Mouse (Mus musculus) neural tube, embryonic 12.5 days (tissue): ENCODE results near the gene Sf1. TPM values are rescaled to one million over a fixed set of nuclear protein-coding genes. Genes with fewer than 3 reads are reported as not detected.

Source experiments
- ATAC-seq: fragments of 200-750 bp; cut with Nextera tagmentation; 2 replicates; pipeline ENCODE4 v1.8.0; 2017; ENCODE audit warnings: low read depth, mild to moderate bottlenecking, moderate TSS enrichment, moderate library complexity; ENCODE audit not compliant: low FRiP score
- H3K27ac ChIP-seq: fragments of 300-500 bp; sonication (generic); 2 replicates; pipeline ENCODE4 v1.5.1; 2016
- H3K27me3 ChIP-seq: fragments of 300-500 bp; sonication (generic); replicated peaks from 2 replicates; pipeline ENCODE4 v1.6.1; 2016; ENCODE audit warnings: mild to moderate bottlenecking
- H3K36me3 ChIP-seq: fragments of 300-500 bp; sonication (generic); 2 replicates; pipeline ENCODE4 v1.6.1; 2016; ENCODE audit warnings: mild to moderate bottlenecking
- H3K4me1 ChIP-seq: fragments of 300-500 bp; sonication (generic); 2 replicates; pipeline ENCODE4 v1.6.1; 2016
- H3K4me2 ChIP-seq: fragments of 300-500 bp; sonication (generic); replicated peaks from 2 replicates; pipeline ENCODE4 v1.6.1; 2016; ENCODE audit warnings: mild to moderate bottlenecking
- H3K4me3 ChIP-seq: fragments of 300-500 bp; sonication (generic); 2 replicates; pipeline ENCODE4 v1.5.1; 2016
- H3K9ac ChIP-seq: fragments of 300-500 bp; sonication (generic); 2 replicates; pipeline ENCODE4 v1.6.1; 2016; ENCODE audit warnings: mild to moderate bottlenecking
- H3K9me3 ChIP-seq: fragments of 300-500 bp; sonication (generic); 2 replicates; pipeline ENCODE4 v1.6.1; 2016; ENCODE audit warnings: mild to moderate bottlenecking
- WGBS: fragments of 180-500 bp; shearing (Covaris S2); methylation state at CpG from one replicate; pipeline ENCODE4 v1.1.7; 2016; 5-methylcytosine and 5-hydroxymethylcytosine counted together
- polyA plus RNA-seq: library from polyadenylated mRNA; unstranded; fragments of >200 nt; fragmentation: Nextera tagmentation; extraction: Ambion mirVana; gene quantifications from 2 replicates; pipeline ENCODE4 v1.2.1, GENCODE M21; 2016

Sf1 gene
- polyA plus RNA-seq, 1 experiment from 2014 or later: 171 TPM

DNA sequence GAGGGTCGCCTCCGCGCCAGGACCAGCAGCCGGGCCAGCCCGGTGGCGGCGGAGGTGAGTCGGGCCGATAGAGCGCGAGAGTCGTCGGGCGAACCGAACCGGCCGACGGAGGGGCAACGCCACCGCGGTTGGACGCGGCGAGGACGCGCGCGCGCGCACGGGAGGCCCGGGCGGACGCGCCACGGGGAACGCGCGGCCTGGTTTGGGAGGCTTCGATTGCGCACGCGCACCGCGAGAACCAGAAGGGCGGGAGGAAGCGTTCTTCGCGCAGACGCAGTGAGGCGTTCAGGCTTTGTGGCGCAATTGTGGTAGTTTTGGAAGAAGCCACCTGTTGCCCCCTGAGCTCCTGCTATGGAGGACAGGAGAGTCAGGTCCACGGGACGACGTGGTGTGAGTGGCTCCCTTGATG lies 831 bp downstream of the Sf1 start:
- no peaks in the 10 kb centered on the region for H3K27me3 ChIP-seq
- peak overlapping the region; percentile 83 for H3K4me2 ChIP-seq
- peak overlapping the region; percentile 100 for H3K4me3 ChIP-seq
- no peak for ATAC-seq
- H3K27ac ChIP-seq: peak overlapping the region; percentile 97
- peaks cover 39% of the 10 kb centered on the region for H3K36me3 ChIP-seq
- peaks cover 16% of the 10 kb centered on the region for H3K4me1 ChIP-seq
- H3K9ac ChIP-seq: peak overlapping the region; percentile 99
- under 1% methylated on average over 55 of the region's 55 CpGs for WGBS
- H3K9me3 ChIP-seq: no peaks in the 10 kb centered on the region

DNA sequence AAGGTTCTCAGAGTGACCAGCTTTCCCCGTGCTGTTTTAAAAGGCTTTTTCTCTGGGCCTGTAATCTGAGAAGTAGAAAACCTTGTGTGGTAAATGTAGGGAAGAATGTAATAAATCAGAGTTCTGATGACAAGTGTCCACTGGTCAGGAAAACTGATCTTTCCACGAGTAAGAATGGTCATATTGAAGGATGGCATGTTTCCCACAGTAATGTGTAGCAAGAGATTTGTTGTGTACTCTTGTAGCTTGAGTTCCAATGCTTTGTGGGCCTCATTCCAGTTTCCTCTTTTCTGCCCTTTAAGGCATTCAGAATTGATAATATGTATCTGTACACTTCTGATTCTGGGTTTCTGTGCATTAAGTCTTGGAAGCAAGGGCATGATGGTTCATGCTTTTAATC lies 1.4 kb downstream of the Sf1 start:
- Histone ChIP-seq H3K27me3 (no peaks in the 10 kb centered on the region), H3K4me1 (peaks cover 16% of the 10 kb centered on the region), H3K9ac (peak overlapping the region; percentile 99), H3K9me3 (no peaks in the 10 kb centered on the region), H3K4me3 (peak overlapping the region; percentile 100), H3K4me2 (peak overlapping the region; percentile 83), H3K27ac (no peak overlapping the region), H3K36me3 (peaks cover 43% of the 10 kb centered on the region)
- ATAC-seq: no peak
- WGBS: 4% methylated on average over 2 of the region's 2 CpGs

DNA sequence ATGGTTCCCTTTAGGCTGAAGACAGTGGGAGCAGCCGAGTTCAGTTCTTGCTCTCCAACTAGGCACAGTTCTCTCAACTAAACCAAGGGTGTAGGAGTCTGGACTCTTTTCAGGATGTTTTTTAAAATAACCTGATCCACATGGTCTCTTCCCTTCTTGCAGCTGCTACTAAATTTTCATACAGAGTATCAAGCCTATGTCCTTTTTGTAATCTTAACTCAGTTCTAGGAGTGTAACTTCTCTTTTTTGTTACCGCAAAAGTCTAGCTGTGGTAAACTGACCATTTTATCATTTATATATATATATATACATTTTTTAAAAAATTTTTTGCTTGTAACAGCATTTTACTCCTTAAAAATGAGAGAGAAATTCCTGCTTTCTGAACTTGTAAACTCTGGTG lies 6.7 kb downstream of the Sf1 start:
- H3K27ac ChIP-seq: no peak overlapping the region
- H3K4me1 ChIP-seq: peaks cover 11% of the 10 kb centered on the region
- H3K27me3 ChIP-seq: no peaks in the 10 kb centered on the region
- H3K36me3 ChIP-seq: peaks cover 94% of the 10 kb centered on the region
- WGBS: 93% methylated on average over 2 of the region's 2 CpGs
- H3K4me2 ChIP-seq: no peak overlapping the region
- no peak for ATAC-seq
- no peaks in the 10 kb centered on the region for H3K9me3 ChIP-seq
- no peak overlapping the region for H3K4me3 ChIP-seq
- no peak overlapping the region for H3K9ac ChIP-seq

DNA sequence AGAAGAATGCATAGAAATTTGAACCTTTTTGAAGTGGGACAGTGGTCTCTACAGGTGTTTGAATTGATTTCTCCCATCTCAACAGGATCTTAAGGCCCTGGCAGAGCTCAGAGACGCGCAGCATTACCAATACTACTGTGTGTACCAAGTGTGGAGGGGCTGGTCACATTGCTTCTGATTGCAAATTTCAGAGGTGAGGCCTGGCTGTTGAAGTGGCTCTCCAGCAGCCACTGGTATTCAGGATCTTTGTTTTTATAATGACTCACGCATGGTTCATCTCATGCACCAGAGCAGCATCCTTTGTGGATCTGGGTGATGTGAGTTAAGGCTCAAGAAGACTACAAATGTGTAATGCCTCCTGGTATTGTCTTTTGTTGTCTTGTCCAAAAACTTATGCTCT lies 8.9 kb downstream of the Sf1 start:
- no peak for ATAC-seq

DNA sequence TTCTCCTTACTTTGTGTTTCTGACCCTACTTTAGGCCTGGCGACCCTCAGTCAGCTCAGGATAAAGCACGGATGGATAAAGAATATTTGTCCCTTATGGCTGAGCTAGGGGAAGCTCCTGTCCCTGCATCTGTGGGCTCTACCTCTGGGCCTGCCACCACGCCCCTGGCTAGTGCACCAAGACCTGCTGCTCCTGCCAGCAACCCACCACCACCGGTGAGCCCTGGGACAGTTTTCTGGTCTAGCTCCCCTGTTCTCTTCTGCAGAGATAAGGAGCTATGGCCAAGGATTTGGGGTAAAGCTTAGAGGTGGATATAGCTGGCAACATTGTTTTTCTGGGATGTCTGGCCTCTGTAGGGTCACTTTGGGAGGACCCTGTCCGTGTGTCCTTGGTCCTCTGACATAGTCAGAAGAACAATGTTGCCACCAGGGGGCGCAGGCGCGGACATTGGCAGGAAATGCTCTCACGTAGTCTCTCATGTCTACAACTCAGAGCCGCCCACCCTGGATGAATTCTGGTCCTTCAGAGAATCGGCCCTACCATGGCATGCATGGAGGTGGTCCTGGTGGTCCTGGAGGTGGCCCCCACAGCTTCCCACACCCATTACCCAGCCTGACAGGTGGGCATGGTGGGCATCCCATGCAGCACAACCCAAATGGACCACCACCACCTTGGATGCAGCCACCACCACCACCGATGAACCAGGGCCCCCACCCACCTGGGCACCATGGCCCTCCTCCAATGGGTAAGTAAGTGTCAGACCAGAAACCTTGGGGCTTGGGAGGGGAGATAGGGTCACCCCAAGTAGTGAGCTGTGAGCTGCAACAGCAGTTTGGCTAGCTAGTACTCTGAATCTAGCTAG lies 10.3 kb downstream of the Sf1 start:
- Histone ChIP-seq H3K36me3 (peaks cover 95% of the 10 kb centered on the region), H3K4me3 (no peak overlapping the region), H3K4me1 (peaks cover 10% of the 10 kb centered on the region; the same call in 1 of the 2 replicates), H3K27me3 (no peaks in the 10 kb centered on the region), H3K4me2 (no peak overlapping the region), H3K9ac (no peak overlapping the region), H3K27ac (no peak overlapping the region), H3K9me3 (no peaks in the 10 kb centered on the region)
- no peak for ATAC-seq
- WGBS: 71% methylated on average over 12 of the region's 12 CpGs

More for the DNA sequence above, 8.9 kb downstream of the Sf1 start:
- no peak overlapping the region for H3K9ac ChIP-seq
- no peak overlapping the region for H3K27ac ChIP-seq
- no peak overlapping the region for H3K4me3 ChIP-seq
- 0 out of 2 replicates have a peak, but pooled peaks cover 6% of the 10 kb centered on the region for H3K4me1 ChIP-seq
- peaks cover 96% of the 10 kb centered on the region for H3K36me3 ChIP-seq
- H3K9me3 ChIP-seq: no peaks in the 10 kb centered on the region
- WGBS: 95% methylated on average over 3 of the region's 3 CpGs
- H3K27me3 ChIP-seq: no peaks in the 10 kb centered on the region
- H3K4me2 ChIP-seq: no peak overlapping the region

DNA sequence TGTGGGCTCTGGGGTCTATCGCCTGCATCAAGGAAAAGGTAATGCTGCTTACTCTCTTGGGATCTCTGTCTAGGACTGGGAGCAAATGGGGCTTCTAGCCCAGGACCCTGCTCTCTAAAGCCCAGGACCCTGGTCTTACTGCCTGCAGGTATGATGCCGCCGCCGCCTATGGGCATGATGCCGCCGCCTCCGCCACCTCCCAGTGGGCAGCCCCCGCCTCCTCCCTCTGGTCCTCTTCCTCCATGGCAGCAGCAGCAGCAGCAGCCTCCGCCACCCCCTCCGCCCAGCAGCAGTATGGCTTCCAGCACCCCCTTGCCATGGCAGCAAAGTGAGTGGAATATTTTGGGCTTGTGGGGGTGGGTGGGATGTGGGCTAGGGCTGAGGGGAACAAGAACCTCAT lies 11.1 kb downstream of the Sf1 start:
- ATAC-seq: no peak
- WGBS: 96% methylated on average over 10 of the region's 10 CpGs
- no peak overlapping the region for H3K27ac ChIP-seq

DNA sequence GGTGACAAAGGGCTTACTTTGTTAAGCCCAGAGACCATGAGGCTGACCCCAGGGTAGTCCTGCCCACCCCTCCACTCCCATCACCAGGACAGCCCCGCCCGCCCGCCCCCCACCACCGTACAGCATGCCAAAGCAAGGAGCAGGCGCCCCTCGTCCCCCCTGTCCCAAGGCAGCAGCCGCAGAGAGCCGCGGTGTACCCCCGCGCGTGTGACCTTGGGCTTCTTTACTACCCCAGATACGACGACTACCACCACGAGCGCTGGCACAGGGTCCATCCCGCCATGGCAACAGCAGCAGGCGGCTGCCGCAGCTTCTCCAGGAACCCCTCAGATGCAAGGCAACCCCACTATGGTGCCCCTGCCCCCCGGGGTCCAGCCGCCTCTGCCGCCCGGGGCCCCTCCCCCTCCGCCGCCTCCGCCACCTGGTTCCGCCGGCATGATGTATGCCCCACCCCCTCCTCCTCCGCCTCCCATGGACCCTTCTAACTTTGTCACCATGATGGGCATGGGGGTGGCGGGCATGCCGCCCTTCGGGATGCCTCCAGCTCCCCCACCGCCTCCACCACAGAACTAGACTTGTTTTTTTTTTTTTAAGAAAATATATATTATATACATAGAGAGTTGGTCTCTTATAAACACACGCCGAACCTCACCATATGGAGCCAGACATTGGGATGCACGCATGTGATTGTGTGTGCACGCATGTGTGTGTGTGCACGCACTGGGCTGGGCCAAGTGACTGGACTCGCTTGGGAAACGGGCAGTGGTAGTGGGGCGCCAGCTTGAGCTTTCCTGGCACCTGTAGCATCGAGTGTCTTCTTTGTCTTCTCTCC lies 12.1 kb downstream of the Sf1 start:
- no peaks in the 10 kb centered on the region for H3K27me3 ChIP-seq
- H3K4me1 ChIP-seq: peaks cover 10% of the 10 kb centered on the region; the same call in 1 of the 2 replicates
- no peaks in the 10 kb centered on the region for H3K9me3 ChIP-seq
- H3K9ac ChIP-seq: no peak overlapping the region
- peak; percentile 22; the same call in 1 of the 2 replicates for ATAC-seq
- H3K27ac ChIP-seq: no peak overlapping the region
- H3K4me3 ChIP-seq: no peak overlapping the region
- no peak overlapping the region for H3K4me2 ChIP-seq
- peaks cover 81% of the 10 kb centered on the region for H3K36me3 ChIP-seq
- 90% methylated on average over 42 of the region's 42 CpGs for WGBS

More for the DNA sequence above, 11.1 kb downstream of the Sf1 start:
- Histone ChIP-seq H3K9me3 (no peaks in the 10 kb centered on the region), H3K4me2 (no peak overlapping the region), H3K36me3 (peaks cover 89% of the 10 kb centered on the region), H3K9ac (no peak overlapping the region), H3K4me3 (no peak overlapping the region), H3K27me3 (no peaks in the 10 kb centered on the region), H3K4me1 (peaks cover 10% of the 10 kb centered on the region; the same call in 1 of the 2 replicates)

DNA sequence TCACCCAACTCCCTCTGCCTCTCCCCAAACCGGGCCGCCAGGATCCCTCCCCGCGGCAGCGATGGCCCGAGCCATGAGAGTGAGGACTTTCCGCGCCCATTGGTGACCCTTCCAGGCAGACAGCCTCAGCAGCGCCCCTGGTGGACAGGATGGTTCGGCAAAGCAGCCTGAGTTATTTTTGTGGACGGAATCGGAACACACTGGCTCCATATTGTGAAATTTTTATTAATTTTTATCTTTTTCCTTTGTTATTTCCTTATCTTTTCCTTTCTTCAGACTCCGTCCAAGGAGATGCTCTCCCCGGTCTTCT lies 12.7 kb downstream of the Sf1 start:
- Histone ChIP-seq H3K27me3 (no peaks in the 10 kb centered on the region), H3K4me2 (no peak overlapping the region), H3K36me3 (peaks cover 75% of the 10 kb centered on the region), H3K4me1 (peaks cover 10% of the 10 kb centered on the region; the same call in 1 of the 2 replicates), H3K27ac (no peak overlapping the region), H3K9me3 (no peaks in the 10 kb centered on the region), H3K4me3 (no peak overlapping the region), H3K9ac (no peak overlapping the region)
- ATAC-seq: no peak
- WGBS: 72% methylated on average over 14 of the region's 14 CpGs

DNA sequence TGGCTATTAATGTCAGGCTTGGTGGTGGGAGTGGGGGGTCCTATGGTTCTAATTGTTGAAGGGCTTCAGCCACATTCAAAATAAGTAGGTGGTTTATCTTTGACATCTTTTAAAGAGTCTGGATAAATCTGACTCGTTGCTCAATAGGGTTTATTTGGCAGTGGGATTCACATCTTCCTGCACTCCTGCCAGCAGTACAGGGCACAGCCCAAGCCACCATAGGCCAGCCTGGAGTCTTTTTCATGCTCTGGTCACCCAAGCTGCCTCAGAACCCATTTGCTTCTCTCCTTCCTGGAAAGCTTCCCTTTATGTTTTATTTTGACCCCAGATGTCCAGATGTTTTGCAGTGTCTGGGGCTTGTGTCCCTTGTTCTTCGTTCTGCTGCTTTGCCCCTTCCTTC lies 13.2 kb downstream of the Sf1 start:
- no peak for ATAC-seq
- Histone ChIP-seq H3K4me3 (no peak overlapping the region), H3K9ac (no peak overlapping the region), H3K4me1 (peaks cover 10% of the 10 kb centered on the region; the same call in 1 of the 2 replicates), H3K4me2 (no peak overlapping the region), H3K27ac (no peak overlapping the region), H3K9me3 (no peaks in the 10 kb centered on the region), H3K36me3 (peaks cover 71% of the 10 kb centered on the region), H3K27me3 (no peaks in the 10 kb centered on the region)
- 85% methylated on average over 2 of the region's 2 CpGs for WGBS

DNA sequence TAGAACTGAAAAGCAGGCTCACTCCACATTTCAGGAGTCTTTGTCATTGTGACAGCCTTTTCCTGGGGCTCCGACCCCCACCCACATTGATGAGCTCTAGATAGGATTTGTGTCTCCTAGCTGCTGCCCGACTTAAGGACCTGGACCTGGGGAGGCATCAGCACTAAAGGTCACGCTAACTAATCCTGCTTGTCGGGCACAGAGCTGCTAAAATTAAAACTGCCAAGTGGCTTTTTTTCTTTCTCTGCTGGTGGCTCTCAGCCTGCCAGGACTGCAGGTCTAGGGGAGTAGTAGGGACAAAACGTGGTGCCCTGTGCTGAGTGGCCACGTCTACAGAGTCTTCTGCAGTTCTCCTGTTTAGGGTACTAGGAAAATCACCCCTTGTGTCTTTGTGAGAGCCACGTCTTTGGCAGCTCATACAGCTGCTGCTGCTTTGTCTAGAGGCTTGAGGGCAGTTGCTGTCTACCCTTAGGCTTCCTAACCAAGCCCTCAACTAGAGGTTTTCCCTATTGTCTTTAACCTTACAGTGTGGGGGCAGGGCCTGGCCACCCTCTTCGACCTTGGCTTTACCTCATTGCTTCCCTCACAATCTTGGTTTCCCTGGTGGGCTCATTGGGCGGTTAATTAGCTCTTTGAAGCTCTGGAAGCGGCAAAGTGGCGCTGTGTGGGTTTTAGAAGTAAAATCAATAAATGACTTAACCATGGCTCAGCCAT lies 14.0 kb downstream of the Sf1 start:
- H3K9ac ChIP-seq: no peak overlapping the region
- H3K4me2 ChIP-seq: no peak overlapping the region
- H3K9me3 ChIP-seq: no peaks in the 10 kb centered on the region
- WGBS: 36% methylated on average over 11 of the region's 11 CpGs
- H3K4me3 ChIP-seq: no peak overlapping the region
- ATAC-seq: no peak
- H3K27ac ChIP-seq: no peak overlapping the region
- peaks cover 10% of the 10 kb centered on the region; the same call in 1 of the 2 replicates for H3K4me1 ChIP-seq
- H3K36me3 ChIP-seq: peaks cover 62% of the 10 kb centered on the region
- no peaks in the 10 kb centered on the region for H3K27me3 ChIP-seq

DNA sequence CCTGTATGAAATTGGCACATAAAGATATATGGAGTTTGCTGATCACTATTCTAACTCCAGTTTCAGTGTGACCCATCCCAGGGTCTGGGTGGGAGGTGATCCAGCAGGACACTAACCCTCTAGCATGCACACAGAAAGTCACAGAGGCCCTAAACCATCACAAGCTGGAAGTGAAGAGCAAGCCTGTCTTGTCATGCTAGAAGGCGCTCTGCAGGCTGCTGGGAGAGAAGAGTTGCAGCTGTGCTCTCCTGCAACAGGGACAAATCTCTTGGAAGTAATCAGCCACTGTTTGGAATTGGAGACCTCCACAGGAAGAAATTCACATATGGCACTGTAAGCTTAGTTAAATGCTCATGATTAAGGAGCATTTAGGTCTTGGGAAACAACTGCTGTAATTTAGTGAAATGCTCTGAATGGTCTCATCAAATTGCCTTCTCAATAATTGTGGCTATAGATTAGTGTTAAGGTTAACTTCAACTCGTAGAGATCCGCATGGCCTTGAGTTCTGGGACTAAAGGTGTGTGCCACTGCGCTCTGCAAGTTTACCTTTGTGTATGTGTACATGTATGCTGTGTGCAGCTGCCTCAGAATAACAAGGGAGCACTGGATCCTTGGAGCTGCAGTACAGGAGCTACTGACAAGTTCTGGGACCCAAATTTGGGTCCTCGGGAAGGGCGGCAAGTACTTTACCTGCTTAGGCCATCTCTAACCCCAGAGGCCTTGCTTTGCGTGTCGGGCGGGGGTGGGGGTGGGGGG lies 17.1 kb downstream of the Sf1 start:
- Histone ChIP-seq H3K4me1 (peaks cover 16% of the 10 kb centered on the region), H3K9ac (no peak overlapping the region), H3K36me3 (peaks cover 32% of the 10 kb centered on the region), H3K27me3 (no peaks in the 10 kb centered on the region), H3K4me3 (no peak overlapping the region), H3K27ac (no peak overlapping the region), H3K9me3 (no peaks in the 10 kb centered on the region), H3K4me2 (no peak overlapping the region)
- ATAC-seq: no peak
- 89% methylated on average over 9 of the region's 9 CpGs for WGBS
